Mouse (Mus musculus) ovary, postnatal 14 days (tissue): Measurements from ENCODE around the gene 2010111I01Rik.
"Not testable (repeated sequence)": the region's sequence is repeated elsewhere in the genome, so short reads cannot be mapped to it uniquely, and the experiment has no call there.

Experiments used
- DNase-seq: peaks from one replicate; pipeline ENCODE4 v3.0.0; 2022; ENCODE audit warnings: low spot score

Gene 2010111I01Rik

DNA sequence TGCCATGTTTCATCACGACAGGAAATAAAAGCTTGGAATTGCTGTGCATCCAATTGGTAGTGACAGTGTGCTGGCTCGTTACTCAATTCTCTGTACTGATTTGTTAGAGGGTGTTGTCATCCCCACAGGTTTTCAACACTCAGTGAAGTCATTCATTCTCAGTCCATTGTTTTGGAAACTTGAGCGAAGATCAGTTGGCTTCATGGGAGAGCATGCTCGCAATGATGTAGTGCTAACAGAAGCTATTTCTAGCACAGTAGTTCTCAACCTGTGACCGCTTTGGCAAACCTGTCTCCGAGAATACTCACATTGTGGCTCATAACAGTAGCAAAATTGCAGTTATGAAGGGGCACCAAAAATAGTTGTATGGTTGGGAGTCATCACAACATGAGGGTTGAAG is 8.7 kb upstream of the 2010111I01Rik start:
- no peak for DNase-seq

DNA sequence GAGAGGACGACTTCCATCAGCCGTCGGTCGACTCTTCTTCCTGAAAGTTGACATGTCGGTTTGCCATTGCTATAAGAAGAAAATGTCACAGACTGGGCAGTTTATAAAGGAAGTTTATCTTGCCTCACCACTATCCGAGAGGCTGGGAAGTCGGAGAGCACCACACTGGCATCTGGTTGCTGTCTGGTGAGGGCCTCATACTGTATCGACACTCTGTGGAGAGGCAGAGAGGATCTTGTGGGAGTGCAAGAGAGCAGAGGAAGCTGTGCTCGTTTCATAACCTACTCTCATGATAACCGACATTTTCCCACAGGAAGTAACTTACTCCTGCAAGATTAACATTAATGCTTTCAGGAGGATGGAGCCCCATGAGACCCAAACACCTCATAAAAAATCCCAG is 7.9 kb upstream of the 2010111I01Rik start:
- no peak for DNase-seq

DNA sequence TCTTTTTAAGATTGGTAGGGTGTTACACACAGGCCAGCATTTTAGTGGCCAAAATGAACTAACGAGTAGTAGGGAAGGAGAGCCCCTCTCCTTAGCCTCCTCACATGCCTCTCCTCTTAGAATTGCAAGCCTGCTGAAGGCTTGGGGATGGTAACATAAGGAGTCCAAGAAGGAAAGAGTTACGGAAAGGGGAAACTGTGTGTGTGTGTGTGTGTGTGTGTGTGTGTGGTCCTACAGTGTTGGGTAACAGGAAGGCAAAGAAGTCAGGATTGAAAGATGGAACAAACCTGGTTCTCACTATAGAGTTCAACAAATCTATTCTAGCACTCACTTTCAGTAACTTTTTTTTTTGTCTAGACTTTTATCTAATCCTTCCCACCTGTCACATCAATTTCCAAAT is 1.3 kb upstream of the 2010111I01Rik start:
- DNase-seq = no peak

DNA sequence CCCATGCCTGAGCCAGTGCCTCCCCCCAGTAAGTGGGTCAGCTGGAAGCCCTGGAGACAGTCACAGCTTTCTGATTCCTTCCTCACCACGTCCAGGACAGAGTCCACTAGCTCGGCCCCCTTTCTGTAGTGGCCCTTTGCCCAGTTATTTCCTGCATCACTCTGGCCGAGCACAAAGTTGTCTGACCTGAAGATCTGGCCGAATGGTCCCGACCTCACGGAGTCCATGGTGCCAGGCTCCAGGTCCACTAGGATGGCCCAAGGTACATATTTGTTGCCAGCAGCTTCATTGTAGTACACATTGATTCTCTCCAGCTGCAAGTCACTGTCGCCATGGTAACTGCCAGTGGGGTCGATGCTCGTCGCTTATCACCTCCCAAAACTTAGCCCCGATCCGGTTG is 3.5 kb downstream of the 2010111I01Rik start:
- no peak for DNase-seq

DNA sequence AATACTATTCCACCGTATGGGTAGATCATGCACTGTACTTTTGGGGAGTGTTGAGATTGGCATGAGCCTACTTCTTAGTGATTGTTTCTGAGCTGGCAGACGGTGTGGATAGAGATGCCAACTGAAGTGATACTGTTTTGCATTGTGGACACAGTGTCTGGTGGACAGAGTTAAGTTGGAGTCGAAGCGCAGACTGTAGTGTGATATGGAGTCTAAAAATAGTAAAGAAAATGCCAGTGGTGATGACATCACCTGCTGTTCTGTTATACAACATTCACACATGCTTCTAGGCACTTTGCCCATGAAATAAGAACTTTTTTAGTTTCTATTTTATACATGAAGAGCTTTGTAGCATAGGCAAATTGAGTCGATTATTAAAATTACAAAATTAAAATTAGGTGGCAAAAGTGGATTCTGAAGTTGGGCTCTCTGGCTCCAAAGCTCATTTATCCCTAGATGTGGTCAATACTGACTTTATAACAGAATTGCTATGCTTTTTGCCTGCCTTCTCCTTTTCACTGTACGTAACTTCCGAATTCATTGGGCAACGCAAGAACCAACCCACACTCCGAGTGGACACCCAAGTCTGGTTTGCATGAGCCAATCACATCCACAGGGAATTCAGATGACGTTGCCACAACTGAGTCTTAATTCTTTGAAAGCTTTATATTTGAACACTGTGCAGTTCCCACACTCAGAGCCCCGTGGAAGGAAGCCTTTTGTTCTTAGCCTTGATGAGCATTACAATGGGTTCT is 6.0 kb downstream of the 2010111I01Rik start:
- DNase-seq = no peak

DNA sequence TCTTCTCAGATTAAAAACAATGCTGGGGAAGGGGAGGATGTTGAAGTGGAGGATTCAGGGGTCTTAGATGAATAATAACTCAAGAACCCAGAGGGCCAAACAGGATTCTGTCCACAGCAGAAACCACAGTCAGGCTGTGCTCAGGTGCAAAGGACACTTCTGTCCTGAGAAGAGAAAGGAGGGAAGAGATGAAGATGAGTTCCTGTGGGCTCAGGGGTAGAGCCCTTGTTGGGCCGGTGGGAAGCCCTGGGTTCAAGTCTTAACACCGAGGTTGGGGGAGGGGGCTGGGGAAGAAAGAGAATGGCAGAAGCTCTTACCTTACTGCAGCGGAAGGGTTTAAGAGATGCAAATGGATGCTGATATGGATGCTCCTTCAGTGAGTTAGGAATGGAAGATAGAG is 7.7 kb downstream of the 2010111I01Rik start:
- DNase-seq = no peak

DNA sequence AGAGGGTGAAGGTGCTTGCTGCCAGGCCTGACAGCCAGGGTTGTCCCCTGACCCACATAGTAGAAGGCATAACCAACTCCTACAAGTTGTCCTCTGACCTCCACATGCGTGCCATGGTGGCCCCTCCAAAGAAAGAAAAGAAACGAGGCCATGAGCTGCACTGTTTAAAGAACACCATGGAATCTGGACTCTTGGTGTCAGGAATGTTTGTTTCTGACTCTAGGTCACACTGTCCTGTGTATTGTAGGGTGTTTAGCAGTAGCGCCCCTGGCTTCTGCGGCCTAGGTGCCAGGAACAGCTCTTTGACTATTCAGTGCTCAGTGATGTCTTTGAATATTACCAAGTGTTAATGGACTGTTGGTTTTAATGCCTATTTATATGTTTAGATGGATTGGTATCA is 8.4 kb downstream of the 2010111I01Rik start:
- no peak for DNase-seq

DNA sequence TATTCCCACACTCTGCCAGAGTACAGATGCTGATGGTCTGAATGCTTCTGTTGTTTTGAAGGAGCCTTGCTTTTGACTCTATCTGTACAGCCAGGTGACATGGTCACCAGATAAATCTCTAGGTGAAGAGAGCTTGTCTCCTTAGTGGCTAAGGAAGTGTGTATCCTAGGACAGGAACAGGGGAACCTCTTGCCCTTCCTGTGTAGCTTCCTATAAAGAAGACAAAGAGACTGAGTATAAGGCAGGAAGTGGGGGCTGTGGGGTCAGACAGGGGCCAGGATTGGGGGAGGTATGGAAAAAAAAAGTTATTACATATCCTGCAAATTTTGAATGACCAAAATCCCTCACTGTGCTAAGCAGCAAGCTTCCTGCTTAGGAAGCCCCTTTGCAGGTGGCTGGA is 13.4 kb downstream of the 2010111I01Rik start:
- no peak for DNase-seq

DNA sequence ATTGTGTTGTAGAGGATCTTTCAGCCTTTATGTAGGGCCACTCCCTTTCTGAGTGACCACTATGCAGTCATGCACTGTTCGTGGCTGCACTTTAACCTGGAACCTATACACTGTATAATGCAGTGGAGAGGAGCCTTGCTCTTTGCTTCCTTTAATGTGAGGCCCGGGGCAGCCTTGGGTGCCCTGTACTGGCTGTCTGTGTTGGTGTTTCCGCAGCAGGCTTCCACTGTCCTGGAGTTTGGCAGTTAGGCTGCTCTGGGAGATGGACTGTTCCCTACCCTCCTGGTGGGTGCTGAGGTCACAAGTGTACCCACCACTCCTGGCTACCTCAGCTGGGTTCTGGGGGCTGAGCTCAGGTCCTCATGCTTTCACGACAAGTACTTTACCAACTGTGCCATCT is 14.1 kb downstream of the 2010111I01Rik start:
- no peak for DNase-seq

DNA sequence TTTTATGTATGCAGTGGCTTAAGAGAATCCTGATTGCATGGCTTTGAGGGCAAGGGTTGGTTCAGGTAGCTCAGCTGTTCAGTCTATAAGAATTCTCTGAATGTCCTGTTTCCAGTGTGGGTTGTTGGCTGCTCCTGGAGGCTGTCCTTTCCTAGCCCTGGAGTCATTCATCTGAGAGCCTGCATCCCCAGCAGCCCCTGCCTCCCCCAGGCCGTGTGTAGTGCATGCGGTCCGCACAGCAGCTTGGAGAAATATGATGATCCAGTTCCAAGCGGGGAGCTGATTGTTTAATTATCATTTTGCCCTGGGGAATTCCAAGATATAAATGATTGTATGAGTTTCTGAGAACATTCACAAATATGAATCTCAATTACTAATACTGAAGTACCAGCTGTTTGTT is 14.5 kb downstream of the 2010111I01Rik start:
- DNase-seq = no peak

DNA sequence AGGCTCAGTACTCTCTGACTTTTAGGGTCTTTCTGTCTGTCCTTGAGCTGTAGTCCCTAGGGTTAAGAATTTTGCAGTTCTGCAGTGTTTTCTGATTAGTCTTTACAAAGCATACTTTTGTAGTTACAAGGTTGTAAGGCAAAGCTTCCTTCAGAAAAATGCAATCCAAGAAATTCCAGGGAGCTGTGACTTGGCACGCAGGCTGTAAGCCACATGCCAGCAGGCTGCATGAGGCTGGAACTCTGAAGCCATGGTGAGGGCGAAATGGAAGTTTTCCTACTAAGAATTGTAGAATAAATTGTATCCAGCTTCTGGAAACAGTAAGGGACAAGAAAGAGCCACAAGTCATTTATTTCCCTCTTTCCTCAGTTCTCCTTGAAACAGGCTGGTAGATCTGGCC is 15.4 kb downstream of the 2010111I01Rik start:
- no peak for DNase-seq

DNA sequence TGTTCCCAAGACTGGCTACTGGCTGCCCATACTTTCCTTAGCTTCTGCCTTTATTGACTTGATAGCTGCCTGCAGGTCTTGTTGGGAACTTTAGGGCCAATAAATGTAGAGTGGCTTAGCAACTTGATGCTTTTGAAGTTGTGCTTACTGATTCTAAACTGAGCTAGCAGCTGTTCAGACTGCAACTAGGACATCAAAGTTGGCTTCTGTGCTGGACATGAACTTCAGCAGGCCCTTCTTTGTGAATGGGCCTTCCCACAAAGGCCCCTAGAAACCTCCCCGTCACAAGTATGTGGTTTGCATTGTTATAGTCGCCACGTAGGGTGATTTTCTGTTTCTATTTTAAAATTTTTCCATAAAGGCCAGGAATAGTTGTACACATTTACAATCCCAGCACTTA is 19.8 kb downstream of the 2010111I01Rik start:
- no peak for DNase-seq

DNA sequence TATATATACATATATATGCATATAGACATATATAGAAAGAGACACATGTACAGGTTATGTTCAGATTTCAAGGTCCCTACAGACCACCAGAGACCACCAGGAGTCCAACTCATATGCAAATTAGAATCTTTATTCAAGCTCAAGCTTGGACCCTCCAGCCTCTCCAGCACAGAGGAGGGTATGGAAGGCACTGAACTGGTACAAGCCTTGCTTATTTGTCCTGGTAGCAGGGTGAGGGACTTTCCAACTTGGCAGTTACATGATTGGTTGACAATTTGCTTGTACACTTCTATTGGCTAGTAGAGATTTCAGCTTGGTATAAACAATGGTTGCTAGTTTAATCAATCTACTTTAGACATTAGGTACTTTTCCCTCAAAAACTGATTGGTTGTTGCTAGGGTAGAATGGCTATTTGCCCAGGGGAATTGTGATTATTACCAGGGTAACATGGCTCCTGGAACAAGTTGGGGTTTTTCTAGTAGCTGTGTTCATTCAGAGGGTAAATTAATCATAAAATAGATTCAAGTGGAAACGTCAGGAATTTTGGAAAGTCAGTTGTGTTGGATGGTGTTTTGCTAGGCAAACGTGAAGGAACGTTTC is 25.3 kb downstream of the 2010111I01Rik start:
- no peak for DNase-seq

DNA sequence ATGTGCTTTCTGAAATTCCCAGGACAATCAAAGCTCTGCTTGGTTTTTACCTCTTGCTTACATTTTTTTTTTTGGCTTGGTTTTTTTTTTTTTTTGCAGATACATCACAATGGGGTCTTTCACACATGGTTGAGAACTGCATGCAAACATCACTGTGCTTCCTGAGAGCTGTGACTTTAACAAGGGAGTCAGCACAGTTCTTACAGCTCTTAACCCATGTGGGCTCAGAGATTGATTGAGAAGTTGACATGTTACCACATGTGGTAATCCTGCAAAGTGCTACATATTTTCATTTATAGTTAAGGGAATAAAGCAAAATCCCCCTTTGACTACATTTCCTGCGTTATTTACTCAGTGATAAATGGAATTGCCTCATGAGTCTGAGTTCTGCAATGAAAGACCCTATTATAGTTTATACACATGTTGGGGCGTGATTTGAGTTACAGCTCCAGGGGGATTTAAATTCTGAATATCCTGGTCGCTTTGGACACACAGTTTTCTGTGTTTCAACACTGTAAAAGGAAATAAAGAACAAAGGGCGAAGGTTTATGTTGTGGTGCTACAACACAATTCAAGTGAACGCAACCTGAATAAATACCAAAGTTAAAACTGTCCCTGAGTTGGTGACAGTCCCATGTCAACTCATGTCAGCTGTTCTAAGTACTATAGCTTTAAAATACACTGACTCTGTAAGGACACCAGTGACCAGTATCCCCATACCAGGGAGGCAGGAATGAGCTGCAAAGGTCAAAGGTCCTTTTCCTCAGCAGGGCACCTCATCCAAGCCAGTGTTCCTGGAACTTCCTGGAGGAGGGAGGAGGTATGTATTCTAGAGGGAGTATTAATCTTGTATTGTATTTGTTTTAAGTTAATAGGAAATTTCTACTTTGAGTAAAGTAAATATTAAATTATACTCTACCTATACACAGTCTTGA is 29.1 kb downstream of the 2010111I01Rik start:
- no peak for DNase-seq

DNA sequence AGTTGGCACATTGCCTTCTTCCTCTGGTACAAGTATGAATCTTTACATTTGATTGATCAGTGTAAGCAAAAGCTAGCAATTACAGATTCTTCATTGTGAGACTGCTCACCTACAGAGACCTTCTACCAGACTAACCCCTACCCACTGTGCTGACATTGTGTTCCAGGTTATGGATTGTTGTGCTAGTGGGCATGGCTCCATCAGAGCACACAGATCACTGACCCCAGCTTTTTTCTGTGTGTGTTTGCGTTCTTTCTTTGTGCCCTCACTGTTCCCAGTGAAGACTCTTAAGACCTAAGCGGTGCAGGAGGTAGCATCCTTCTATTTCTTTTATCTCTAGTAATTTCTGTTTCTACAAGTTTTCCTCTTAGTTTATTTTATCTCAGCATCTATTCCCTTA is 32.1 kb downstream of the 2010111I01Rik start:
- DNase-seq = no peak

DNA sequence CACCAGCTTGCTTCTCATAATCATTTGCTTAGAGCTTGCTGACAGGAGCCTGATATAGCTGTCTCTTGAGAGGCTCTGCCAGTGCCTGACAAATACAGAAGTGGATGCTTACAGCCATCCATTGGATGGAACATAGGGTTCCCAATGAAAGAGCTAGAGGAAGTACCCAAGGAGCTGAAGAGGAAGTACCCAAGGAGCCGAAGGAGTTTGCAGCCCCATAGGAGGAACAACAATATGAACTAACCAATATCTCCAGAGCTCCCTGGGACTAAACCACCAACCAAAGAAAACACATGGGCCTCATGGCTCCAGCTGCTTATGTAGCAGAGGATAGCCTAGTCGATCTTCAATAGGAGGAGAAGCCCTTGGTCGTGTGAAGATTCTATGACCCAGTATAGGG is 42.8 kb downstream of the 2010111I01Rik start:
- not testable (repeated sequence) for DNase-seq

DNA sequence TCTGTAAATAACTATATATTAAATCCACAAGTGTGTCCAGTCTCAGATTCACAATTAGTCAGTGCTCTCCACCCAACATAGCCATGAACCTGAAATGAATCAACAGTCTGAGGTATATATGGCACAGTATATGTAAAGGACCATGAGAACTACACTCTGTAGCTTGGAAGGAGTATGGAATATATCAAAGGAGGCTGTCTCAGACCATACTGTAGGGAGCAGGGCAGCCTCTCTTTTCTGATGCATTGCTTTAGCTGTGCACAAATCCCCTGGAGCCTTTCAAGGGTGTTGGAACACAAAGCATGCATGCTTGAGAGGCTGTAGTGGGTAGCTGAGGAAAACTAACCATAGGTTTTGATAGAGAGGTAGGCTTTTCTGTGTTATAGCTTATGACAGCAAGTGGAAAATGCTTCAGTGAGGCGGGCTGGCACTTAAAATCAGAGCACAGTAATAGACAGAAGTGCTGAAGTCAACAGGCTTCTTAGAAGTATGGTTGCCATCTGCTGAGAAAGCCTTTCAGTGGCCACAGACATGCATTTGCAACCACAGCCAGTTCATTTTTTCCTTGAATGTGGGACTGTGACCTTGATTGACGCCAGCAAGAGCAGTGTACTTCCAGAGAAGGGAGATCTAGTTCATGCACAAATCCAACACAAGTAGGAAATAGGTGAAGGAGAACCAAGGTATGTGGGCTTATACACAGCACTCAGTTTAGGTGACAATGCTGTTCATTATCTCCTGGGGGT is 45.8 kb downstream of the 2010111I01Rik start:
- no peak for DNase-seq

DNA sequence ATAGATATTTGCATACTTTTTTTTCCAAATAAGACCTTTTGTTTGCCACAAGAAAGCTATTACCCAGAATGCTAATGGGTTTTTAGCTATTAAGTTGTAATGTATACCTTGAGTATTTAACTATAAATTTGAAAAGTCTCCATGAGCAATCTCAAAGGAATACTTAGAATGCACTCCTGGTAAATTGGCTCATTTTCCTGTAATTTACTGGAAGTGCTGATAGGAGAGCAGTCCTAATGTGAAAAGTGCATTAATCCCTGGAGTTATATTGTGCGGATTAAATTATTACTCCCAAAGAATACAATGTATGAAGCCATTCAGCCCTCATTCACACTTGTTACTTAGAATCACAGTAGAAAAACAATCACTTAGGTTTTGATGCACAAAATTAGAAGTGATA is 49.7 kb downstream of the 2010111I01Rik start:
- no peak for DNase-seq

DNA sequence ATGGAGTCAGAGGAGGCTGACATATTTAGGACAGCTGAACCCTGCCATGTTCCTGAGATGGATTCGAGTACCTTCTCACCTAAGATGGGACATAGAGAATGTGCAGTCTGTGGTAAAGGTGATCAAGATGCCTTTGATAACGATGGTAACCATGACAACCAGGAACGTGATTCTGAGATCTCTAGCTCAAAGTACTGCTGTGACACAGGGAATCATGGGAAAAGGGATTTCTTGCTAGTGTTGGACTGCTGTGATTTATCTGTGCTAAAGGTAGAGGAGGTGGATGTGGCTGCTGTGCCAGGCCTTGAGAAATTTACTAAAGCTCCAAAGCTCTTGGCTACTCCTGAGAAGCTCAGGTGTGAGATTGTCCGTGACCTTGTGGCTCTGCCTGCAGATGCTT is 50.7 kb downstream of the 2010111I01Rik start:
- DNase-seq = no peak

DNA sequence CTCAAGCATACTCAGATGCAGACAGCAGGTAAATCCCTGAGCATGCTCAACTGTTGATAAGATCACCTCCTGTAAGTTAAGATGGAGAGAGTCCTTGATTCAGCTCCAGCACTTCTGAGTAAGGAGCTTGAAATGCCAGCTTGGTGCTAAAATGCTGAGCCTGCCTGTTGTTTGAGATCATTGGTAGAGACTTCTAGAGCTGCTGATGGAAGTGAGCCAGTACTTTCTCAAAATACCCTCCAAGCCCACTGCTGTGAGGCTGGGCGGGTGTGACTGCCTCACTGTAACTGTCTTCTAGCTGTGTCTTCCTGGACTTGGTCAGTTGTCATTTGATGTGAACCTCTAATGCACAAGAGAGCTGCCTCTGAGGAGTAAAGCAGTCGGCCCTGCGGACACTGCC is 51.4 kb downstream of the 2010111I01Rik start:
- DNase-seq = no peak

DNA sequence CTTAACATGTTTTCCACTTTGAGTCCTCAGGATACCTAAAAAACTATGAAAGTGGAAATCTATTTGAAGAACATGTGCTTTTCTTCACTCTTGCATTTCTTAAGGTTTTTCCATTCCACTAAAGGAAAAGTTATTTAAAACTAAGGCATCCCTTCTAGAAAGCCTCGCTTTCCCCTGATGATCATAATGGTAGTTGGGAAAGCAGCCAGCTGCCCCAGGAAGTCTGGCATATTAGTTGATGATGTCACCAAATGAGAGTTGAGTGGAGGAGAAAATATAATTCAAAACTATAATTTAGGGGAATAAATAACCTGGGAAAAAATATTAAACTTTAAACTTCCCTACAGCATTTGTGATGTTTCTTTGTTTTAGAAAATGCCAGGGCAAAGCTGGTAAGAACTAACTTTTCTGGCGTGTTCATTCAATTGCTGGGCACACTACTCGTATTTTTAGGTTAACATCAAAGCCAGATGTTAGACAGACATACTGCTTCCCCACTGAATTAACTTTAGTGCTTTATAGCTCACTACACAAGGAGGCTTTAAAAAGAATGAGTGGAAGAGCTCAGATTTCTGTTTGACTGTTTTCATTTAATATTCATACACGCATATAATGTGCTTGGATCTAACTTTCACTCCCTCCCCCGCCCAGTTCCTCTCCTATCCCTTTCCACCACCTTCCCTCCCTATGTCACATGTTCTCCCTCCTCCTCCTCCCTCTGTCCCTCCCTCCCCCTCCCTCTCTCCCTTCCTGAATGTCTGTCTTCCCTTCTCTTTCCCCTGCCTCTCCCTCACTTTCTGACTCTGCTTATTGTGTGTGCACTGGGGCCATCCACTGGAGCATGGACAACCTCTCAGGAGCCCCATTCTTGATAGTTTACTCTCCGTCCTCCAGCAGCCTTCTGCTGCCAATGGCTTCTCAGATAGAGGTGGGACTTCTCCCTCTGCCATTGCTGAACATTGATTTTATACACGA is 58.8 kb downstream of the 2010111I01Rik start:
- DNase-seq = no peak
